Mouse (Mus musculus) bone marrow macrophage, adult 2 months (primary cell): ENCODE data around the gene Dgkb. TPM values are rescaled to one million over a fixed set of nuclear protein-coding genes. Genes with fewer than 3 reads are reported as not detected.

Source experiments
- H3K27ac ChIP-seq: 2 replicates; pipeline ENCODE4 v1.5.1; 2012; ENCODE audit warnings: low read depth, low read length; ENCODE audit not compliant: insufficient read depth
- H3K4me1 ChIP-seq: 2 replicates; pipeline ENCODE4 v1.6.1; 2012; ENCODE audit warnings: low read length; ENCODE audit not compliant: control insufficient read depth, insufficient read depth
- H3K4me3 ChIP-seq: 2 replicates; pipeline ENCODE4 v1.5.1; 2012; ENCODE audit warnings: mild to moderate bottlenecking, low read length, moderate library complexity; ENCODE audit not compliant: insufficient read depth
- CTCF ChIP-seq: IDR thresholded peaks from 2 replicates; pipeline ENCODE4 v1.5.1; 2012; ENCODE audit warnings: low read depth, mild to moderate bottlenecking, low read length, moderate library complexity
- POLR2A ChIP-seq: IDR thresholded peaks from 2 replicates; pipeline ENCODE4 v1.6.1; 2012; ENCODE audit warnings: mild to moderate bottlenecking, low read depth, low read length, borderline replicate concordance
- polyA plus RNA-seq: library from polyadenylated mRNA; stranded (reverse); fragments of >200 nt; gene quantifications from 2 replicates; pipeline ENCODE4 v1.2.4, GENCODE M21; 2012; ENCODE audit not compliant: missing spikeins, insufficient read depth, insufficient read length

The Dgkb gene
- polyA plus RNA-seq, 1 experiment, result not detected

DNA sequence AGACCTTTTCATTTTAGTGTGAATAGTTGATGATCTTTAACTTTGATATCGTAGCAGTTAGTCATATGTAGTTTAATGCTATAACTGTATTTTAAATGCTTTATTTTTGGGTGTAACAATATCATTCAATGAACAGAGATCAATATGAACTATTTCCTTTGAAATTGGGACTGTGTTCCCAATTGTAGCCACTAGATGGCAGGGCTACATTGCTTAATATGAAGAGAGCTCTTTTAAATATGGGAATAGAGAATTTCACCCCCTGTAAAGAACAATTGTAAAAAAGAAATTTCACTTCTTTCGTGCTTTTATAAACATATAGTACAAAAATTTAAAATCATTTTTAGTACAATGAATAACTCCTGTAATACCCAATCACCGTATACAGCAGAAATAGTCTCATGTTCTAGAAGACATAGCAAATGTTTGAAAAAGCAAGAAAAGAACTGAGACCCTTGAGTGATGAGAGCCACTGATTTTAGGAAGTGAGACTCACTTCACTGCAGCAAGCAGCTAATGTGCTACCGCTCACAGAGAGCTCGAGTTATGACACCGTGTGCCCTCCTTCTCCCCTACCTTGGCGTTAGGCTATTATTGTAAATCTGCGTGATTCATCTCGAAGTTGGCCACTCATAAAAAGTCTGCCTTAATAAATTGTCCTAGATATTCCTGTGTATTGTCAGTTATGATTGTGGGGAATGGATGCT lies 312.8 kb downstream of the Dgkb start:
- H3K27ac ChIP-seq, result no peak overlapping the region
- H3K4me3 ChIP-seq, result no peak overlapping the region
- TF ChIP-seq POLR2A, result no peak
- TF ChIP-seq CTCF, result no peak
- H3K4me1 ChIP-seq, result no peaks in the 10 kb centered on the region

- Histone ChIP-seq H3K4me3 (no peak overlapping the region), H3K27ac (no peak overlapping the region), H3K4me1 (no peaks in the 10 kb centered on the region)
- no peak for TF ChIP-seq CTCF
- TF ChIP-seq POLR2A, result no peak
These were observed 318.9 kb downstream of the Dgkb start for GRCm38 (mm10) chr12:38136379-38136778.

DNA sequence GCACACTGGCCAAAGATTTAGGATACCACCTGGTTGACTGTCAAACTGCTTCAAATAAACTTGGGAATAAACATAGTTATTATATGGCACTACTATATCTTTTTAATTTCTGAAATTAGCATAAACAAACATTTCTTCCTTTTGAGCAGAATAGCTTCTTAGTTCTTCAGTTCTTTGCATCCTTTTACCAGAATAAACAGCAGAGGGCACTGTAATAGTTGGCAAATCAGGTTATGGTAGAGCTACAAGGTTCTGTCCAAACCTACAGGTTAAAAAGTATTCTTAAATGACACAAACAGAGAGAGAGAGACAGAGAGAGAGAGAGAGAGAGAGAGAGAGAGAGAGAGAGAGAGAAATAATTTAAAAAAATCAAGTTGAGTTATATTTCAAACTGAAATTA lies 322.5 kb downstream of the Dgkb start:
- Histone ChIP-seq H3K27ac (no peak overlapping the region), H3K4me1 (no peaks in the 10 kb centered on the region), H3K4me3 (no peak overlapping the region)
- TF ChIP-seq CTCF (no peak), POLR2A (no peak)

DNA sequence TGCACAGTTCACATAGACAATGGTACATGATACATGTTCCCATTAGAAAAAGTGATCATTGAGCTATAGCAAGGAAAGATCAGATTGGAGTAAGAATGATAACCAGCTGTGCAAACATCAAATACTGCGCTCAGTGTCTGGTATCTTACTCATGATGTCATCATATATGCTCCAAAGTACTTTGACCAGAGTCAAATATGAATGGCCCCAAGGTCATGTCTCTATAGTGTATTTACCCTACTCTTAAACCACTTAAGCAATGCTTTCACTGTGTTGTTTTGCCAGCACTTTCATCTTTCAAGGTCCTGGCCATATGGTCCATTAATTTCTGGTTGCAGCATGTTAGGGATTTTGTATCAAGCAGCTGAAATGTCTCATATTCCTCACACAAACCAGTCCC lies 415.1 kb downstream of the Dgkb start:
- Histone ChIP-seq H3K4me3 (no peak overlapping the region), H3K27ac (no peak overlapping the region), H3K4me1 (no peaks in the 10 kb centered on the region)
- TF ChIP-seq CTCF (no peak), POLR2A (no peak)

DNA sequence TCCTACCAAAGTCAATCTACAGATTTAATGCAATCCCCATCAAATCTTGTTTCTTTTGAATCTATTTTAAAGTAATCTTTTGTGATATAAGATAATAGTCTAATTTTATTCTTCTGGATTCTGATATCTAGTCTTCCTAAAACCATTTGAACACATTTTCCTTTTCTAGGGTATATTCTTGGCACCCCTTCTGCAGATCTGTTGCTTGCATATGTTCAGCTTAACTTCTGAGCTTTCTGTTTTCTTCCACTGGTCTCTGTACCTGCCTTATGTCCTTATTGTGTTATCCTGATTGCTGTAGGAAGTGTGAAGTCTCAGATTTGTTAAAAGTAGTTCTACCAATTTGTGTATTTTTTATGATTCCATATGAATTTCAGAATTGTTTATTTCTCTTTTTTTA lies 451.3 kb downstream of the Dgkb start:
- no peaks in the 10 kb centered on the region for H3K4me1 ChIP-seq
- TF ChIP-seq CTCF (no peak), POLR2A (no peak)
- H3K4me3 ChIP-seq, result no peak overlapping the region
- H3K27ac ChIP-seq, result no peak overlapping the region

- Histone ChIP-seq H3K27ac (no peak overlapping the region), H3K4me3 (no peak overlapping the region)
- no peak for TF ChIP-seq POLR2A
- no peak for TF ChIP-seq CTCF
These were observed 484.0 kb downstream of the Dgkb start for GRCm38 (mm10) chr12:38301497-38301896.

GRCm38 (mm10) chr12:38303841-38304240 lies 486.3 kb downstream of the Dgkb start:
- no peaks in the 10 kb centered on the region for H3K4me1 ChIP-seq
- H3K4me3 ChIP-seq, result no peak overlapping the region
- H3K27ac ChIP-seq, result no peak overlapping the region
- no peak for TF ChIP-seq POLR2A
- no peak for TF ChIP-seq CTCF

More at GRCm38 (mm10) chr12:38301497-38301896, 484.0 kb downstream of the Dgkb start:
- H3K4me1 ChIP-seq, result no peaks in the 10 kb centered on the region

- TF ChIP-seq POLR2A (no peak), CTCF (no peak)
- no peak overlapping the region for H3K27ac ChIP-seq
- H3K4me3 ChIP-seq, result no peak overlapping the region
- H3K4me1 ChIP-seq, result no peaks in the 10 kb centered on the region
These were observed 486.7 kb downstream of the Dgkb start for GRCm38 (mm10) chr12:38304245-38304644.

GRCm38 (mm10) chr12:38309885-38310284 lies 492.4 kb downstream of the Dgkb start:
- H3K4me3 ChIP-seq, result no peak overlapping the region
- H3K4me1 ChIP-seq, result no peaks in the 10 kb centered on the region
- TF ChIP-seq POLR2A, result no peak
- H3K27ac ChIP-seq, result no peak overlapping the region

DNA sequence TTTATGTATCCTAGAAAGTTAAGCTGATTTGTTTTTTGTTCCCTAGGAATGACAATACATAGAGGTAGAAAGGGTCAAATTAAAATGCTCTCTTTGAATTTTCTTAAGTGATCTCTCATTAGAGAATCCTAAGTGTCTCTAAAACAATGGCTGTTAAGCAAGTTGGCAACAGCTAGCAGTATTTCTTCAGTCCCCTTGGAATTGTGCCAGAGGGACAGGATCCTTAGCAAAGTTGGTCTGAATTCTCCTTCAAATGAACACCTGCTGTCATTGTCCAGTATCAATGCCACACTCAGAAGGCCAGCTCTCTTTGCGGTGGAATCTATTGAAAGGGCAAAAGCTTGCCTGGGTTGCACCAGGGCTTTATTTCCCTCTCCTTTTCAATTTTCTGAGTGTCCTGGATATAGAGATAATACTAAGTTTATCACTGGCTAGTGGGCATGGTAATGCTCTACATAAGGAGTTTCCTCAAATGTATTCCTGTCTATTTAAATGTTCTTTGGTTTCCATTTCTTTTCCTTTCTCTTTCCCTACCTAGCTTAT lies 510.3 kb downstream of the Dgkb start:
- Histone ChIP-seq H3K27ac (no peak overlapping the region), H3K4me3 (no peak overlapping the region)

DNA sequence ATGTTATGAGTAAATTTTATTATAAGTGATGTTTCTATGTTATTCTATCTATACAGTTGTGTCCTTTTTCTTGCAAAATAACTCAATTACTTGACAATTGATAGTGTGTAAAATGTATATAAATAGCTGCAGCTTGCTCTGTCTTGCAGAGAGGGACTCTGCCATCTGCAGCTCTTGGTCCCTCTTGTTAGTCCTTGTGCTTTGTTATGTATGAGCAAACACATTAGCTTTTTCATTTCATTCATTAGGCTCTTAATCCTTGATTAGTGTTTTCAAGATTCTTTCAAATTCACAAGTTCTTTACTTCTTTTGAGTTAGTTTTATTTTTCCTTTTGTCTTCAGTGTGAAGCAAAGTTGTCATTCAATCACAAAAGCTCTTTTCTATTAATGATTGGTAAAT lies 511.3 kb downstream of the Dgkb start:
- H3K4me1 ChIP-seq, result no peaks in the 10 kb centered on the region
- H3K4me3 ChIP-seq, result no peak overlapping the region
- TF ChIP-seq CTCF (no peak), POLR2A (no peak)
- H3K27ac ChIP-seq, result no peak overlapping the region

More for the DNA sequence above, 510.3 kb downstream of the Dgkb start:
- TF ChIP-seq CTCF, result no peak
- TF ChIP-seq POLR2A, result no peak
- no peaks in the 10 kb centered on the region for H3K4me1 ChIP-seq
